Mouse (Mus musculus) kidney, postnatal 0 days (tissue): Measurements from ENCODE around the gene Lrrc73. TPM values are rescaled to one million over a fixed set of nuclear protein-coding genes. Genes with fewer than 3 reads are reported as not detected.

Experiments used
- ATAC-seq: fragments of 200-750 bp; cut with Nextera tagmentation; replicated peaks from 2 replicates; pipeline ENCODE4 v1.8.0; 2017; ENCODE audit warnings: low read depth, moderate number of reproducible peaks, moderate TSS enrichment, moderate library complexity; ENCODE audit not compliant: low FRiP score
- DNase-seq: peaks from one replicate; pipeline ENCODE4 v3.0.0-alpha.2; 2016; ENCODE audit warnings: low spot score
- H3K27ac ChIP-seq: fragments of 300-500 bp; sonication (generic); 2 replicates; pipeline ENCODE4 v1.5.1; 2014; ENCODE audit warnings: mild to moderate bottlenecking
- H3K27me3 ChIP-seq: fragments of 300-500 bp; sonication (generic); 2 replicates; pipeline ENCODE4 v1.6.1; 2014; ENCODE audit warnings: low read length, mixed read lengths; ENCODE audit not compliant: insufficient read depth
- H3K36me3 ChIP-seq: fragments of 300-500 bp; sonication (generic); 2 replicates; pipeline ENCODE4 v1.6.1; 2014; ENCODE audit warnings: low read length, mixed read lengths; ENCODE audit not compliant: insufficient read depth
- H3K4me1 ChIP-seq: fragments of 300-500 bp; sonication (generic); replicated peaks from 2 replicates; pipeline ENCODE4 v1.6.1; 2014; ENCODE audit warnings: antibody characterized with exemption, low read length, mixed read lengths; ENCODE audit not compliant: insufficient read depth
- H3K4me2 ChIP-seq: fragments of 300-500 bp; sonication (generic); 2 replicates; pipeline ENCODE4 v1.6.1; 2014; ENCODE audit warnings: mild to moderate bottlenecking, low read length, moderate library complexity, mixed read lengths
- H3K4me3 ChIP-seq: fragments of 300-500 bp; sonication (generic); replicated peaks from 2 replicates; pipeline ENCODE4 v1.5.1; 2014; ENCODE audit warnings: low read depth, low read length
- H3K9ac ChIP-seq: fragments of 300-500 bp; sonication (generic); 2 replicates; pipeline ENCODE4 v1.6.1; 2014; ENCODE audit warnings: low read depth, low read length
- H3K9me3 ChIP-seq: fragments of 300-500 bp; sonication (generic); replicated peaks from 2 replicates; pipeline ENCODE4 v1.6.1; 2016; ENCODE audit warnings: low read length, inconsistent platforms, mixed read lengths
- CTCF ChIP-seq: IDR thresholded peaks from 2 replicates; pipeline ENCODE4 v1.5.1; 2016; ENCODE audit warnings: antibody characterized with exemption, low read depth, mild to moderate bottlenecking, moderate library complexity
- WGBS: fragments of 180-500 bp; shearing (Covaris S2); extraction: QIAGEN DNeasy Blood & Tissue Kit; methylation state at CpG from one replicate; pipeline ENCODE4 v1.1.7; 2014; 5-methylcytosine and 5-hydroxymethylcytosine counted together
- polyA plus RNA-seq: library from polyadenylated mRNA; unstranded; fragments of >200 nt; fragmentation: Nextera tagmentation; extraction: Ambion mirVana; gene quantifications from 2 replicates; pipeline ENCODE4 v1.2.1, GENCODE M21; 2015

The Lrrc73 gene
- polyA plus RNA-seq, 1 experiment from 2014 or later = 0.91 TPM

DNA sequence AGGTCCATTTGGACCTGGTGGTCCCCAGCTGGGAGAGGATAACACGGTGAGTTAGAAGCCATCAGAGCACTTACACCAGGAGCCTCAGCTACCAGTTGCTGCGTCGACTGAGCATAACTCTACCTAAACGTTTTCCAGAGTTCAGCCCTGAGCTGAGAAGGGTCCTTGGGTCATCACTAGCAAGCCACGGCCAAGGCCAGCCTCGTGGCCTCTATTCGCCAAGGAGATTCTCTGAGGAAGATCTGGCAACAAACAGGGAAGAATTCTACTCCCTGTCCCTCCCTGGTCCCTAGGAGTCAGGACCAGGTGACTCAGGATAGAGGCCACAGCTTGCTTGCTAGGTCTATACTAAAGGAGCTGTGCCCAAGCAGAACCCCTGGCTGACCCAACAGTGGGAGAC lies 14.2 kb downstream of the Lrrc73 start:
- H3K4me3 ChIP-seq = no peak overlapping the region
- H3K27ac ChIP-seq = no peak overlapping the region
- no peak for DNase-seq
- no peak for TF ChIP-seq CTCF
- H3K9ac ChIP-seq = no peak overlapping the region
- H3K9me3 ChIP-seq = no peaks in the 10 kb centered on the region
- H3K4me1 ChIP-seq = no peaks in the 10 kb centered on the region; the same call in 1 of the 2 replicates
- ATAC-seq = no peak
- H3K27me3 ChIP-seq = no peaks in the 10 kb centered on the region
- no peak overlapping the region for H3K4me2 ChIP-seq
- H3K36me3 ChIP-seq = peaks cover 51% of the 10 kb centered on the region
- WGBS = 74% methylated on average over 7 of the region's 7 CpGs

- Histone ChIP-seq H3K27ac (no peak overlapping the region), H3K9ac (no peak overlapping the region), H3K4me3 (no peak overlapping the region), H3K4me1 (no peaks in the 10 kb centered on the region; the same call in 1 of the 2 replicates), H3K36me3 (peaks cover 44% of the 10 kb centered on the region), H3K4me2 (no peak overlapping the region), H3K27me3 (no peaks in the 10 kb centered on the region), H3K9me3 (no peaks in the 10 kb centered on the region)
- TF ChIP-seq CTCF = no peak
- 72% methylated on average over 10 of the region's 10 CpGs for WGBS
- ATAC-seq (no peak), DNase-seq (no peak)
These were observed 14.8 kb downstream of the Lrrc73 start for GRCm38 (mm10) chr17:46268026-46268720.

DNA sequence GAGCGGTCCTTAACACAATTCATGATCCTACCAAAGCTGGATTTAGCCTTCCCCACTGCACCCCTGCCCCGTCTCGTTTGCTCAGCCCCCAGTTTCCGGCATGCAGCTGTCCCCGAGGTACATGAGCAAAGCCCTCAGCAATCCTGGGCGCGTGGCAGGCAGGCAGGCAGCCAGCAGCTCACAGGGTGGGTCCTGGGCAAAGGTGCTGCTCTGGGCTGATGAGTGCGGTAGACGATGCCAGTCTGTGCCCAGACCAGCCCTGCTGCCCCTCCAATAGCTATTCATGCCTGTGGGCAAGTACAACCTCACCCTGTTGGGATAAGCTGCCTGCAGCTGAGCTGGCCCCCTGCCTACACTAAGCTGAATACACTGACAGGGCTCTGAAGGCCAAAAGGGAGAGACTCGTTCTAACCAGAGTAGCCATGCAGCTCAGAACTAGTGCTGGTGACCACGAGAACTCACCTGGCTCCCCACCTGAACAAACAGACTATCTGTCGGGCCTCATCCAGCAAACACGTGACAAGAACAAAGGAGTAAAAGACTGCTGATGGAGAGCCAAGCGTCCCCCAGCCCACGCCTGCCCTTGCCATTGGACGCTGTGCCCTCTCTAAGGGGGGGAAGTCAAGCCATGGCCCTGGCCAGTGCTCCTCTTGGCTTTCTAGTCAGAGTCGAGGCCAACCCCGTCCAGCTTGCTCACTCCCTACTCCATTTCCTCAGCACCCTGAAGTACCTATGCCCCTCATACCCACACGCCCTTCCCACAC lies 16.6 kb downstream of the Lrrc73 start:
- no peaks in the 10 kb centered on the region for H3K9me3 ChIP-seq
- no peak overlapping the region for H3K9ac ChIP-seq
- DNase-seq (no peak), ATAC-seq (no peak)
- H3K27ac ChIP-seq = no peak overlapping the region
- no peak for TF ChIP-seq CTCF
- no peak overlapping the region for H3K4me3 ChIP-seq
- 86% methylated on average over 19 of the region's 19 CpGs for WGBS
- H3K27me3 ChIP-seq = no peaks in the 10 kb centered on the region
- no peak overlapping the region for H3K4me2 ChIP-seq
- H3K36me3 ChIP-seq = peaks cover 28% of the 10 kb centered on the region
- H3K4me1 ChIP-seq = no peaks in the 10 kb centered on the region; the same call in 1 of the 2 replicates

DNA sequence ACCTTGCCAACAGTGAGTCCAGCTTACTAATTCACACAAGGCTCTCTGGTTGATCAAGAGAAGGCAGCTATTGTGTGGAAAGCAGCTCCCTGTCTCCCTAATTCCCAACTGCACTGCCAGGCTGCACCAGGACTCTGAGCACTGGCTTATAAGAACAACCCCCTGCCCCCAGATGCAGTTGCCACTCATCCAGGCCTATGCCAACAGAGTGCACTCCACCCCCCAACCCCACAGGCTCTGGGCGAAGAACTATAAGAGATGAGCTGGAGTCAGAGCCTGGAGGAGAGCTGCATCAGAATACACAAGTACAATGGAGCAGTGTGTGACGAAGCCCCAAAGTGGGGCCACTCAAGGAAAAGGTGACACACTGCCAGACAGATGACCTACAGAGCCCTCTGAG lies 18.7 kb downstream of the Lrrc73 start:
- no peak overlapping the region for H3K4me3 ChIP-seq
- H3K4me2 ChIP-seq = no peak overlapping the region
- no peaks in the 10 kb centered on the region for H3K27me3 ChIP-seq
- no peaks in the 10 kb centered on the region for H3K4me1 ChIP-seq
- no peaks in the 10 kb centered on the region for H3K9me3 ChIP-seq
- H3K36me3 ChIP-seq = peaks cover 25% of the 10 kb centered on the region
- no peak for DNase-seq
- no peak for ATAC-seq
- WGBS = 90% methylated on average over 2 of the region's 2 CpGs
- TF ChIP-seq CTCF = no peak
- no peak overlapping the region for H3K9ac ChIP-seq
- H3K27ac ChIP-seq = no peak overlapping the region

- Histone ChIP-seq H3K4me2 (no peak overlapping the region), H3K4me1 (no peaks in the 10 kb centered on the region), H3K9ac (no peak overlapping the region), H3K9me3 (no peaks in the 10 kb centered on the region), H3K27ac (no peak overlapping the region), H3K36me3 (peaks cover 25% of the 10 kb centered on the region), H3K27me3 (no peaks in the 10 kb centered on the region), H3K4me3 (no peak overlapping the region)
- TF ChIP-seq CTCF = no peak
- no peak for ATAC-seq
- DNase-seq = no peak
- WGBS = 78% methylated on average over 5 of the region's 5 CpGs
These were observed 19.3 kb downstream of the Lrrc73 start for GRCm38 (mm10) chr17:46272675-46273074.

- Histone ChIP-seq H3K9ac (no peak overlapping the region), H3K4me3 (no peak overlapping the region), H3K27me3 (no peaks in the 10 kb centered on the region), H3K36me3 (peaks cover 25% of the 10 kb centered on the region), H3K27ac (no peak overlapping the region), H3K4me2 (no peak overlapping the region), H3K4me1 (no peaks in the 10 kb centered on the region), H3K9me3 (no peaks in the 10 kb centered on the region)
- TF ChIP-seq CTCF = no peak
- ATAC-seq (no peak), DNase-seq (no peak)
- WGBS = 68% methylated on average over 1 of the region's 1 CpGs
These were observed 20.5 kb downstream of the Lrrc73 start for GRCm38 (mm10) chr17:46273803-46274236.
